In genomic region chr16:23993351-23994321, GRCm38 (mm10) we compare ENCODE assay signal across 8 mouse cellular contexts. TPM values are rescaled to one million over a fixed set of nuclear protein-coding genes. Genes with fewer than 3 reads are reported as not detected.
DNase-seq lines count a peak whose midpoint lies in the region; ATAC-seq and TF ChIP-seq lines count a peak whose summit lies in the region.
"Had no signal": no experiment of that assay in that cellular context is flagged by ENCODE, and none has a peak within 500 bp of the region (broad histone marks: within the 10 kb centered on the region; RNA-seq: fewer than 3 reads in every experiment).

No protein-coding gene starts in this region.

- TF ChIP-seq CTCF in testis, adult 2 months (IDR thresholded peaks at IDR 0.05; ENCODE audit: control insufficient read depth, insufficient read depth, insufficient replicate concordance, low read depth, low read length): no peak
- no peak for TF ChIP-seq CTCF in liver, postnatal 0 days (IDR thresholded peaks at IDR 0.05; ENCODE audit: low read depth)

- H3K4me2 ChIP-seq in intestine, embryonic 16.5 days (ENCODE audit: low read depth, low read length): peak overlapping the region; percentile 48
- peak overlapping the region; percentile 53 for H3K4me2 ChIP-seq in liver, postnatal 0 days (ENCODE audit: low read depth, low read length)
- no peak overlapping the region for H3K4me2 ChIP-seq in midbrain, embryonic 13.5 days (replicated peaks)
- no peak overlapping the region for H3K4me2 ChIP-seq in forebrain, embryonic 16.5 days (ENCODE audit: low read length)

- 0 out of 2 replicates have a peak, but pooled peaks cover 2% of the 10 kb centered on the region for H3K4me1 ChIP-seq in testis, adult 2 months (ENCODE audit: control insufficient read depth, insufficient read depth, low read length)
- H3K4me1 ChIP-seq in intestine, embryonic 16.5 days (ENCODE audit: control insufficient read depth, insufficient read depth, low read length): peaks cover 15% of the 10 kb centered on the region
- H3K4me1 ChIP-seq in liver, postnatal 0 days (ENCODE audit: insufficient read depth): peaks cover 17% of the 10 kb centered on the region
- H3K4me1 ChIP-seq in midbrain, embryonic 13.5 days (replicated peaks): peaks cover 16% of the 10 kb centered on the region
- H3K4me1 ChIP-seq in forebrain, embryonic 16.5 days (replicated peaks; ENCODE audit: control insufficient read depth, insufficient read depth, low read length): peaks cover 14% of the 10 kb centered on the region

- H3K36me3 ChIP-seq in testis, adult 2 months (ENCODE audit: control insufficient read depth, insufficient read depth, low read length): no peaks in the 10 kb centered on the region
- H3K36me3 ChIP-seq in intestine, embryonic 16.5 days (ENCODE audit: control insufficient read depth, insufficient read depth, low read length): no peaks in the 10 kb centered on the region
- no peaks in the 10 kb centered on the region for H3K36me3 ChIP-seq in liver, postnatal 0 days (replicated peaks; ENCODE audit: insufficient read depth, low read length)
- no peaks in the 10 kb centered on the region for H3K36me3 ChIP-seq in midbrain, embryonic 13.5 days
- no peaks in the 10 kb centered on the region for H3K36me3 ChIP-seq in forebrain, embryonic 16.5 days (ENCODE audit: control insufficient read depth, insufficient read depth)

- DNase-seq in testis, postnatal 10 days (ENCODE audit: low spot score): no peak
- peak; percentile 58 for DNase-seq in liver, postnatal 0 days
- no peak for DNase-seq in right cerebral cortex, postnatal 4 days

- peak overlapping the region; percentile 52 for H3K9ac ChIP-seq in intestine, embryonic 16.5 days (ENCODE audit: low read depth, low read length)
- peak overlapping the region; percentile 31; the same call in 1 of the 2 replicates for H3K9ac ChIP-seq in liver, postnatal 0 days (replicated peaks)
- no peak overlapping the region for H3K9ac ChIP-seq in midbrain, embryonic 13.5 days (replicated peaks)
- H3K9ac ChIP-seq in forebrain, embryonic 16.5 days (replicated peaks; ENCODE audit: low read depth, low read length): no peak overlapping the region

- H3K27ac ChIP-seq in testis, adult 2 months (ENCODE audit: control insufficient read depth, insufficient read depth, low read depth, low read length): no peak overlapping the region
- peak overlapping the region; percentile 86 for H3K27ac ChIP-seq in intestine, embryonic 16.5 days (ENCODE audit: low read length)
- peak overlapping the region; percentile 91 for H3K27ac ChIP-seq in liver, postnatal 0 days (ENCODE audit: low read depth)
- H3K27ac ChIP-seq in midbrain, embryonic 13.5 days: no peak overlapping the region
- no peak overlapping the region for H3K27ac ChIP-seq in forebrain, embryonic 16.5 days (ENCODE audit: low read length)

- peak; percentile 66 for ATAC-seq in intestine, embryonic 16.5 days
- ATAC-seq in liver, postnatal 0 days: peak; percentile 50
- no peak for ATAC-seq in midbrain, embryonic 13.5 days
- ATAC-seq in forebrain, embryonic 16.5 days: no peak

- no peaks in the 10 kb centered on the region for H3K27me3 ChIP-seq in testis, adult 2 months (ENCODE audit: control insufficient read depth, insufficient read depth, low read length)
- no peaks in the 10 kb centered on the region for H3K27me3 ChIP-seq in intestine, embryonic 16.5 days (replicated peaks; ENCODE audit: control insufficient read depth, insufficient read depth, low read length)
- no peaks in the 10 kb centered on the region for H3K27me3 ChIP-seq in liver, postnatal 0 days (ENCODE audit: insufficient read depth, low read length)
- peaks cover 6% of the 10 kb centered on the region; the same call in 1 of the 2 replicates for H3K27me3 ChIP-seq in midbrain, embryonic 13.5 days
- no peaks in the 10 kb centered on the region for H3K27me3 ChIP-seq in forebrain, embryonic 16.5 days (replicated peaks; ENCODE audit: control insufficient read depth, insufficient read depth, low read length)

- peak overlapping the region; percentile 45 for H3K4me3 ChIP-seq in testis, adult 2 months (ENCODE audit: control insufficient read depth, low read depth, low read length)
- H3K4me3 ChIP-seq in intestine, embryonic 16.5 days (ENCODE audit: low read length): peak overlapping the region; percentile 27
- H3K4me3 ChIP-seq in liver, postnatal 0 days (ENCODE audit: low read depth, low read length): no peak overlapping the region
- no peak overlapping the region for H3K4me3 ChIP-seq in midbrain, embryonic 13.5 days (replicated peaks)
- no peak overlapping the region for H3K4me3 ChIP-seq in forebrain, embryonic 16.5 days (replicated peaks; ENCODE audit: low read length)

- no peak for TF ChIP-seq POLR2A in testis, adult 2 months (IDR thresholded peaks at IDR 0.05; ENCODE audit: control insufficient read depth, low read depth, low read length)

- no peaks in the 10 kb centered on the region for H3K9me3 ChIP-seq in intestine, embryonic 16.5 days (ENCODE audit: control insufficient read depth, low read length)
- H3K9me3 ChIP-seq in liver, postnatal 0 days (ENCODE audit: low read length): no peaks in the 10 kb centered on the region
- no peaks in the 10 kb centered on the region for H3K9me3 ChIP-seq in midbrain, embryonic 13.5 days
- H3K9me3 ChIP-seq in forebrain, embryonic 16.5 days (ENCODE audit: control insufficient read depth, low read length): no peaks in the 10 kb centered on the region

- WGBS in intestine, embryonic 16.5 days: 26% methylated on average over 17 of the region's 17 CpGs
- 23% methylated on average over 17 of the region's 17 CpGs for WGBS in liver, postnatal 0 days (ENCODE audit: insufficient replicate concordance)
- WGBS in midbrain, embryonic 13.5 days: 70% methylated on average over 17 of the region's 17 CpGs
- WGBS in forebrain, embryonic 16.5 days: 72% methylated on average over 17 of the region's 17 CpGs

- TF ChIP-seq EP300 in liver, postnatal 0 days (IDR thresholded peaks at IDR 0.05; ENCODE audit: low read depth): no peak

RNA-seq across cellular contexts. Expression of gene Bcl6, which starts 5.0 kb away (rescaled TPM):
- 2.2 and 2.4 TPM in 2 replicates for polyA plus RNA-seq in testis, adult 2 months (2012; rRNA removed)
- 1.2 TPM in 2 replicates for polyA plus RNA-seq in intestine, embryonic 16.5 days (2015; fragmentation: Nextera tagmentation; extraction: Ambion mirVana)
- polyA plus RNA-seq in liver, postnatal 0 days (2015; fragmentation: Nextera tagmentation; extraction: Ambion mirVana): 0.46 and 0.69 TPM in 2 replicates
- polyA plus RNA-seq in midbrain, embryonic 13.5 days (2015; fragmentation: Nextera tagmentation; extraction: Ambion mirVana): 0.22 and 0.24 TPM in 2 replicates
- polyA plus RNA-seq in forebrain, embryonic 16.5 days (2015; fragmentation: Nextera tagmentation; extraction: Ambion mirVana): 2.4 and 2.5 TPM in 2 replicates

RNA-seq across cellular contexts. Expression of gene Gm37419, which starts 5.4 kb away (rescaled TPM):
- polyA plus RNA-seq in testis, adult 2 months (2012; rRNA removed): not detected in 2 replicates
- not detected in 2 replicates for polyA plus RNA-seq in intestine, embryonic 16.5 days (2015; fragmentation: Nextera tagmentation; extraction: Ambion mirVana)
- polyA plus RNA-seq in liver, postnatal 0 days (2015; fragmentation: Nextera tagmentation; extraction: Ambion mirVana): not detected in 2 replicates
- not detected in 2 replicates for polyA plus RNA-seq in midbrain, embryonic 13.5 days (2015; fragmentation: Nextera tagmentation; extraction: Ambion mirVana)
- polyA plus RNA-seq in forebrain, embryonic 16.5 days (2015; fragmentation: Nextera tagmentation; extraction: Ambion mirVana): not detected in 2 replicates
- polyA plus RNA-seq: gonadal fat pad, adult 2 months had no signal

Comparison
In these comparisons a context has a peak if more than half of its experiments do, and no peak if none do; other contexts are left out.
1. H3K27ac ChIP-seq: peak in intestine, embryonic 16.5 days (single experiment) and liver, postnatal 0 days (single experiment); none in testis, adult 2 months (single experiment), midbrain, embryonic 13.5 days (single experiment) and forebrain, embryonic 16.5 days (single experiment).
2. H3K4me3 ChIP-seq: peak in testis, adult 2 months (single experiment) and intestine, embryonic 16.5 days (single experiment); none in liver, postnatal 0 days (single experiment), midbrain, embryonic 13.5 days (single experiment) and forebrain, embryonic 16.5 days (single experiment).
3. ATAC-seq: peak in intestine, embryonic 16.5 days (single experiment) and liver, postnatal 0 days (single experiment); none in midbrain, embryonic 13.5 days (single experiment) and forebrain, embryonic 16.5 days (single experiment).
4. H3K4me2 ChIP-seq: peak in intestine, embryonic 16.5 days (single experiment) and liver, postnatal 0 days (single experiment); none in midbrain, embryonic 13.5 days (single experiment) and forebrain, embryonic 16.5 days (single experiment).
5. H3K9ac ChIP-seq: peak in intestine, embryonic 16.5 days (single experiment) and liver, postnatal 0 days (single experiment); none in midbrain, embryonic 13.5 days (single experiment) and forebrain, embryonic 16.5 days (single experiment).